Mouse (Mus musculus) heart, postnatal 10 days (tissue): Measurements from ENCODE around the gene Ubfd1. TPM values are rescaled to one million over a fixed set of nuclear protein-coding genes. Genes with fewer than 3 reads are reported as not detected.

Experiments
- DNase-seq, 2 experiments: peaks; one replicate each; pipeline ENCODE4 v3.0.0; 2021
- intact Hi-C: fragments of 180-260 bp; cut with DNase I; formaldehyde crosslinking; loops from one replicate; pipeline ENCODE4 v1.15.1; 2025
- total RNA-seq, 2 experiments: library from RNA; stranded (reverse); gene quantifications; 2 replicates each; pipeline ENCODE4 v1.2.3; 2021

The Ubfd1 gene
- total RNA-seq = 10 to 100 TPM; 41.5 to 50.2 TPM

DNA sequence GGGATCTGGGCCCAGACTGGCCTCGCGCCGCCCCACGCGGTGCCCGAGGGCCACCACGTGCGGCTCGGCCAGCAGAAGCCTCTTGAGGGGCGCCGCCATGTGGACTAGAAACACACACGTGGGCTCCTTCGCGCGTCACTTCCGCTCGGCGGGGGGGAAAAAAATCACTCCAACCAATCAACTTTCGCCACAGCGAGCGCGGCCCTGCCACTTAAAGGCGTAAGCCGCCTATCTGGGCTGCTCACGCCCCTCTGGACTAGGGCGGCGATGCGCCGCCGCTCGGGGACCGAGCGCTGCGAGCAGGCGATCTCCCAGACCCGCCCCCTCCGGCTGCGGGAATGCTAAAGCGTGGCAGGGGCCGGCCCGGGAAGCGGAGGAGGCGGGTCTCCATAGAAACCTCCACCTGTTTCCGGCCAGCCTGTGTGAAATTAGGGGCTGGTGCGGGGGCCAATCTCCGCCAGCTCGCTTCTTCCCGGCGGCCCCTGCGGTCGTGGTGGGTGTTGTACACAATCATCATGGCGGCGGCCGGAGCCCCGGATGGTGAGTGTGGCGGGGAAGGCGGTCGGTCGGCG, at the start of gene Ubfd1, which contains the start of gene Ears2:
Ubfd1 (plus strand) TSS at position 231 of the 572 bp plus-strand sequence.
Ears2 (minus strand) TSS at position 319 of the 572 bp plus-strand sequence.
- DNase-seq = peak; percentile 96 to 99
- intact Hi-C loops = loop anchor here (1.0 to 2.0 kb wide), 2 partner anchors 32 to 47 kb away; no protein-coding TSS in a partner anchor

DNA sequence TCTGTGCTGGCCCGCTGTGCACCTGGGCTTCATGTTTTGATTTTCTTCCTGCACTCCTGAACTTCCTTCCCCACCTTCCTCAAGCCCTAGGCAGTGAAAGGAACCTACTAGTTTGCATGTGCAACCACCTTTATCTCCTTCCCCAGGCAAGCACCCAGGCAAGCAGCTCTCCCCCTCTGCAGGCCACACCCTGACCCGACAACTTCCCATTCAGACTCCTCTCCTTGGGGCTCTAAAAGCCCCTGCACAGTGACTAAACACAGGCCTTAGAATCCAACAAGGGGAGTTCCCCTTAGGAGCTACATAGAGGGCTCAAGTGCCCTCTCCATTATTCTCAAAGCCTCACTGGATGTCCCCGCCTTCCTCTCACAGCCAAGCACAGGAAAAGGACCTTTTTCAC, 48.7 kb upstream of the Ubfd1 start:
- intact Hi-C loops = no loop called here
- DNase-seq = no peak

DNA sequence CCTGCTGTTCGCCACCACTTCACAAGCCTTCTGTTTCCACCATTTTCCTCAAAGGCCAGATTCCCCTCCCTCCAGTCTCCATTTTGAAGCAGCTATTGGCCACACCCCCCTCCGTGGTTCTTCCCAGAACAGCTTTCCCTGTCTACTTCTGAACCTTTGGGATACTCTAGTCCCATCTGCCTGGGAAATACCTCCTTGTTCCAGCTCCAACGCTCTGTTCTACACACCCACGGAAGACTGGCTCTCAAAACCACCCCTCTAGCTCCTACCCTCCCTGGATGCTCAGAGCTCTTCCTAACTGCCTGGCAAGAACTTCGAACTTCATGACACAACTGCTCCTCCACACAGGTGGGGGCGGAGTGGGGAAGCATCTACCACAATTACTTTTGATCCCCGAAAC, 48.0 kb upstream of the Ubfd1 start:
- intact Hi-C loops = no loop called here
- DNase-seq = no peak

DNA sequence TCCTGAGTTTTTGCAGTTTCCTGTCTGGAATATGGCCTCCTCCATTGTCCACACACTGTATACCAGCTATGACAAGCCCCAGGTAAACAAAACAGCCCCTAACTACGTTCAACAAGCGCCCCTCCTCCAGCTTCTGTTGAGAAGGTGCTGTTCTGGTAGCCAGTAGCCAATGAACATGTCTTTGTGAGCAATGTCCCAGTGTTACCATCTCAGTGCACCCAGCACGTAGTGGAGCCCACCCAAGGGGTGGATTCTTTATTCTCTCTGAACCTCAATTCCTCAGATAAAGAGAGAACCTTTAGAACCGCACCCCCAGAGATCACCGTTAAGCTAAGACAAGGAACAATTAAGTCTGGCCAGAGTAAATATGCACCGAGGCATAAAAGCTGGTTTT, 46.7 kb upstream of the Ubfd1 start:
- DNase-seq = peak in 1 of 2 experiments; percentile 28
- intact Hi-C loops = loop anchor here (1.0 kb wide), 1 partner anchor 46 kb away; no protein-coding TSS in a partner anchor

DNA sequence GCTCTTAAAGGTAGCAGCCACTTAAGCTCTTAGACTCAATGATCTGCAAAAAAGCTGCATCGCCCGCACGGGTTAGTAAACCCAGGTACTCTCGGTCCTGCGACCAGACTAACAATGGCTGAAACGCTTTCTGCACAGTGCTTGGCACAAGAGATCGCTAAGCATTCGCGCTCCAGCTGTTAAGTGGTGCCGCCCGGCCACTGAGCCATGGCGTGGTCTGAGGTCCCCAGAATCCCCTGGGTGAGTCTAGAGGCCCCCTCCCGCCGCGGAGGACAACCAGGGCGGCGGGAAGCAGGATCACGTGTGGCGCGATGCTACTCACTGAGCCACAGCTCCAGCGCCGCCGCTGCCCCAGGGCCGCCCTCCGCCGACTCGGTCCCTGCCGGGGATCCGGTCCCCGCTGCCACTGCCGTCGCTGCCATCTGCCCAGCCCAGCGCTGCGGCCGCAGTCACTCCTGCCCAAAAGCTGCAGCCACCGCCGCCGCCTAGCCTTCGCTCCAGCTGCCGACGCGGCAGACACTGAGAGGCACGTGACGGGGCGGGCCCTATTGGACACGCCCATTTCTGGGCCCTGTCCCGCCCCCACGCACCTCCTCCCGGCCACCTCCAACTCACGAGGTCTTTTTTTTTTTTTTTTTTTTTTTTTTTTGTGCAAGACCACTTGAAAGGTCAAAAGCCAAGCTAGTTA, 46.2 kb upstream of the Ubfd1 start, which contains the start of gene Gga2:
Gga2 (minus strand) TSS at position 556 of the 688 bp plus-strand sequence.
- intact Hi-C loops = loop anchor here (1.0 kb wide), 1 partner anchor 45 kb away; no protein-coding TSS in a partner anchor
- DNase-seq = peak; percentile 91 to 92

DNA sequence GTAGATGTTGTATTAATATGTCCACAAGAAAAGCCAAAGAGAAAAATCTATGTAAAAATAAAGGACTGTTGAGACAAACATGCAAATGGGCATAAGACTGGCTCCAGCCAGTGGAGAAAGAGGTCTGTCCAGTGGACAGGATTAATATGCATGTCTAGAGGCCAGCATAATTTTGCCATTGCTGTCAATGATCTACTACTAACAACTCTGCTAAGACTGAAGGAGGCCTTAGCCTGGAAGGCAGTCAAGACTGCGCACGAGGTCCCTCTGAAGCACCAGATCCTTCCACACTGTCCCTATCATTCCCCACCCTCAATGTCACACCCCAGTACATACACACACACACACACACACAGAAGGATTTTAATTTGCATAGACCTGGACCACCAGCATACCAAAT, 44.8 kb upstream of the Ubfd1 start:
- no peak for DNase-seq
- intact Hi-C loops = no loop called here

DNA sequence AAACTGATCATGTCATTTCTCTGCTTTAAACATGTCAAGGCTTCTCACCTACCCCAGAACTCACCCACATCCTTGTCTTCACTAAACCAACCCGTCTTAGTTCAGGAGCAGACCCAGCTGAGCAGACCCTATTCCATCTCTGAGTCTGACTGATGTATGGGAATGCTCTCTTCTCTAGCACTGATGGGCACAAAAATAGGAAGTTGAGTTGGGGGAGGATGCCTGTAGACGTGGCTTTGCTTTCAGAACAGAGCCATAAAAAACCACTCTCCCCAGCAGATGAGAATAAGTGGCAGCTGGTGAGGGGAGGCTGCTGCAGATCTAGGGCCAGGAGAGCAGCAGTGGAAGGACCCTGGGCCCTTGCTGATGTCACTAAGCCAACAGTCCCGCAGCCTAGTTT, 33.6 kb upstream of the Ubfd1 start:
- DNase-seq = no peak
- intact Hi-C loops = no loop called here

DNA sequence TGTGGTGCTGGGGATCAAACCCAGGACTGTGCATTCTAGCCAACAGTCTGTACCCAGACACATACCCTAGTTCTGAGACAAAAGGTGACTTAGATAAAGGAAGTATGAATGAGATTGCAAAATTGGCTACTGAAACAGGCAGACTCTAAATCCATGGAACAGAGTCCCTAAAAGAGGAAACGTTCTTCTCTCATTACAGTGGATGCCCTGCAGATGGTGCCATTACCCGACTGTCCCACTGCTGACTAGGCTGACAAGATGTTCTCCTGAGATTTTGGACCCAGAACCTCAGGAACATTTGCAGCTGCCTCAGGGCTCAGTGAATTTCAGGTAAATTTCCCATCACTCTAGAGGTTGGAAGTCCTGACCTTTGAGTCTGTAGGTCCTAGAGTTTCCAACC, 32.6 kb upstream of the Ubfd1 start:
- peak; percentile 54 to 67 for DNase-seq
- intact Hi-C loops = loop anchor here (2.0 kb wide), 2 partner anchors 32 to 66 kb away; partner anchors contain the start of genes Ears2, Ndufab1 and Ubfd1

DNA sequence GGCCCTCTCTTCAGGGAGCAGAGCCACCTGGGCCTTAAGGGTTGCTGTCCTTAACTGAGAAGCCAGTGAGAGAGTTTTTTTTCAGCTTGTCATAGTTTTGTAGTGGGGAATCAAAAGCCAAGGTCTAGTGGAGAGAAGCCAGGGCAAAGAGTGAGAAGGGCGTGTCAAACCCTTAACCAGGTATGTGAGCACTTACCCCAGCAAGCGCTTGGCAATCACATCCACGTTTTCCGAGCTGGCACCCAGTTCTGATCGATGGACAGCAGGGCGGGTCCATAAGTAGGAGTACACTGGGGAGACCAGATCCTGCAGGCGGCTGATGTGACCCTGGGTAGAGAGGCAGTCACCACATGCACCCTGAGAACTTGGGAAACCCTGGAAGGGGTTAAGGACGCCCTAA, 22.9 kb upstream of the Ubfd1 start:
- DNase-seq = no peak
- intact Hi-C loops = no loop called here

DNA sequence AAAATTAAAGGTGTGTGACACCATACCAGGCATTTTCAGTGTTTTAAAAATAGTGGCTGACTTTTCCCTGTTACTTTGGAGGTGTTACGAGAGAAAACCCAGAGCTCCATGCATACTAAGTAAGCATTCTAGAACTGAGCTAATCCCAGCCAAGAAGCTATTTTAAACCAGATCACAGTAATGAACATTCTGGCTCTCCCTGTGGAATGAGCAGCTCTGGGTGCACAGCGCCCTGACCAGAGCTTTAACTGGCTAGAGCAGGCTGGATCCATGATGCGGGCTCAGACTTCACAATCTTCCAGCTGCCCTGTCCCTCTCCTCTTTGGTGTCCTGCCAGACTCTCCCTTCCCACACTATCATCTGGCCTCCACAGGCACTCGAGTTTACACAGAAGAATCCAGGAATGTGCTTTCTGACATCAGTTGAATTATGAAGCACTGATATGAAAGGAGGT, 21.8 kb upstream of the Ubfd1 start:
- intact Hi-C loops = no loop called here
- DNase-seq = peak; percentile 87 to 88

DNA sequence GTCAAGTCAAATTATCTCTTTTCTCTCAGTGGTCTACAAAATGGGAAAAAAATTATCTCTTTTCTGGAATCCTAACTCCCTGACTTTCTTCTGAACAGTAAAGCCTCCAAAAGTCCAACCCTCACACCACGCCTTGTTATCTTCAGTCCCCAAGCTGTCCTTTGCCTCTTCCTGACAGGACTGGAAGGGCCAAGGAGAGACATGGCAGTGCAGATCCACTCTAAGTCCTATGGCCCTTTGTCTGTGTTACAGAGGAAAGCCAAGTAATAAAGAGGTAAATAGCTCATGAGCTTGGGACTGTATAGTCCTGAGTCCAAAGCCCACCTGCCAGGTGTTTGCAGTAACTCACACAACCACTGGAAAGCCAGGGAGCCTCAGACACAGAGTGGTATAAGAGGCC, 21.3 kb upstream of the Ubfd1 start:
- DNase-seq = no peak

DNA sequence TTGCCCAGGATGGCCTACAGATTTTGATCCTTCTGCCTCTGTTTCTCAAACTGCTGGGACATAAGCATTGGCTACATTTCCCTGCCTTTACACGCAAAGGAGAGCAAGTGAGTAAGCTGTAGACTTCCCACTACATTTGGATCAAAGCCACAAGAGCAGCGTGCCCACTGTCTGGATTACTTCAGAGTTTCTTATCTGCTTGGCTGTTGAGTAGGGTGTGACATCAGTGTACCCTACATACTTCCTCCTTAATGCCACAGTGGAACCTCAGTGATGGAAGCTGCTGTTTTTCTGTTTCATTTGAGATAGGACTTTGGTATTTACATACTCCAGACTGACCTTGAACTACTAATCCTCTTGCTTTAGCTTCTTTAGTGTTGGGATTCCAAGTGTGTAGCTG, 20.2 kb upstream of the Ubfd1 start:
- intact Hi-C loops = no loop called here
- peak; percentile 23 to 42 for DNase-seq

More for the DNA sequence above, 21.3 kb upstream of the Ubfd1 start:
- intact Hi-C loops = no loop called here

DNA sequence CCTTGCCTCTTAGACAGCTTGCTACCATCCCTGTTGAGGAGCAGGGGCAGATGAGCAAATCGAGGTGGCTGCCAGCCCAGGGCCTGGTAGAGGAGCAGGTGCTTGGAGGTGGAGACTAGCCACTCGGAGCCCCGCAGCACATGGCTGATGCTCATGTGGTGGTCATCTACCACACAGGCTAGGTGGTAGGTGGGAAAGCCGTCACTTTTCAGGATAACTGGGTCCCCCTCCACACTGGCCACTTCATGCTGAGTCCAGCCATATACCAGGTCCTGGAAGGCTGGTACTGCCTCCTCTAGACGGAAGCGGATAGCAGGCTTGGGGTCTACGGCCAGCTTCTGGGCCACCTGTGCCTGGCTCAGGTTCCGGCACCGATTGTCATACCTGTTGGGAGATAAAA, 18.8 kb upstream of the Ubfd1 start:
- intact Hi-C loops = no loop called here
- DNase-seq = no peak

DNA sequence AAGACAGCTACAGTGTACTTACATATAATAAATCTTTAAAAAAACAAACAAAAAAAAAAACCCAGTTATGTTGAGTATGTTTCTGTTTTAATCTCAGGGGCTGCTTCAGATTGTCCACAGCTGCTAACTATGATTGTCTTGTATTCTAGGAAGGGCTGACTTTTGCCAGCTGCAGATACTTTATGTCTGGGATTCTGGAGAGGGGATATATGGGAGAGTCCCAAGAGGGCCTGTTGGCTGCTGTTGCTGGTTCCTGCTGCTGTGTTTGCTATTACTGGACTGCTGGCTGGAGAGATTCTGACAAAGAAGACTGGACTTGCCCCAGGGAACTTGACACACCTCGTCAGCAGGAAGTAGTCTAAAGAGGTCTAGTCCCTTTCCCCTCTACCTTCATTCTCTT, 16.1 kb upstream of the Ubfd1 start:
- peak; percentile 72 to 76 for DNase-seq
- intact Hi-C loops = no loop called here

DNA sequence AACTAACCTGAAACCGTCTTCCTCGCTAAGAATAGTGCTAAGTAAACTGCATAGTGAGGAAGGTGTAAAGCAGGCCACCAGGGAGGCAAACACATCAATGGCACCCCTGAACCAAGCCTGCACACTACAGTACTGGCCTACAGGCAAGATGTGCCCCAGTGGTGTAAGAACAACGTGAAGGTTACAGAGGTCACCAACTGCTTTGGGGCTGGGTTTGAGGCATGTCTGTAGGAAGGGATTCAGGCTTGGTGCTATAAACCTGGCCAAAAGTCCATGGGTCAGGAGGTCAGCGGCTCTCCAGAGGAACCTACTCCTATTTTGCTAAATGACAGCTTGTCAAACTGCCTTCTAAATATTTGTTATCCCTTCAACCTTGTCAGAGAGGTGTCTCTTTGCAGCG, 10.3 kb upstream of the Ubfd1 start:
- no peak for DNase-seq
- intact Hi-C loops = no loop called here

DNA sequence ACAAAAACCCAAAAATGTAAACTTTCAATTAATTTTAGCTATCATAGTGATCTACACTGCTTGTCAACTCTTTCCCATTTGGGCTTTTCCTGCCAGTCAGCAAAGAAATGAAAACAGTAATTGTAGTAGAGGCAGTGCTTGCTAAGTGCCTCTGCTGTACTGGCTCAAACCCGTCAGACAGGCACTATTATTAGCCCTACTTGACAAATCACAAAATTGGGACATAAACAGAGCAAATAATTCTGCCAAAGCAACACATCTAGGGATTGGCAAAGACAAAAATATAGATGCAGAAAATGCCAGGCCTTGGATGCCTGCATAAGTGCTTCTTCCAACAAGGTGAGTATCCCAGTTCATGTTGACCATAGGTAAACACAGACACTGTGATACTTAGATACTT, 1.3 kb upstream of the Ubfd1 start:
- intact Hi-C loops = loop anchor here (1.0 to 2.0 kb wide), 2 partner anchors 31 to 45 kb away; no protein-coding TSS in a partner anchor
- DNase-seq = no peak

DNA sequence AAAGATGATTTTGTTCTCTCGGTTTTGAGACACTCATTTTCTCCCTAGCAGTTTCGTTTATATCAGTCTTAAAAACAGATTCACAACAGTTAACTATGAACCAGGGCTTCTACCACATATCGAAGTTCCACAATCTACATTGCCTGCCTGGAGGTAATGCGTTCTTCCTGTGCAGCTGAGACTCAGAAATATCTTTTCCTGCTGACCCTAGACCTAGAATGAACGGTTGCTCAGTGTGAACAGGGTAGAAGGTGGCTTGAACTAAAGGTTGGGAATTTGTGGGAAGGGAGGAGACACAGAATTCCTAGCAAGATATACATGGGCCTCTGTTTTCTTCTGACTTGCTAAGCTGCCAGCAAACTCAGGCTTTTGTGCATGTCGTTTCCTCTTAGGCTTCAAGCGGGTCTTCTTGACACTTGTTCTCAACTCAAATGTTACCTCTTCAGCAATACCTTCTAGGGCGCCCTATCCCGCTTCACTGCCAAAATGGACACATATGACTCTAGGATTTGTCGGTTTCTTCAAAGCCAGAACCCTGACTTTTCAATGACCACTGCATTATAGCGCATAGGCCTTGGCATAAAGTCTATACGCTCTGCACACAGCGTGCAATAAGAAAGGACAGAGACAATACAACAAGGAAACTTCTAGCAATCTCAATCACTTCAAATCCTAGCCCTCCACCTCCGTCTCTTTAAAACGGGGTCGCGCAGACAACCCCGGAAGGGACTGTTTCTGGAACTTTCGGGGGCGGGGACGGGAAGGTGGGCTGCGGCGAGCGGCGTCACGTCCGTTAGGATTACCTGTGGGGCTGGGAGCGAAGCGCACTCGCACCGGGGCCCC, 652 bp upstream of the Ubfd1 start:
- DNase-seq = no peak
- intact Hi-C loops = loop anchor here (1.0 to 2.0 kb wide), 2 partner anchors 32 to 46 kb away; no protein-coding TSS in a partner anchor

DNA sequence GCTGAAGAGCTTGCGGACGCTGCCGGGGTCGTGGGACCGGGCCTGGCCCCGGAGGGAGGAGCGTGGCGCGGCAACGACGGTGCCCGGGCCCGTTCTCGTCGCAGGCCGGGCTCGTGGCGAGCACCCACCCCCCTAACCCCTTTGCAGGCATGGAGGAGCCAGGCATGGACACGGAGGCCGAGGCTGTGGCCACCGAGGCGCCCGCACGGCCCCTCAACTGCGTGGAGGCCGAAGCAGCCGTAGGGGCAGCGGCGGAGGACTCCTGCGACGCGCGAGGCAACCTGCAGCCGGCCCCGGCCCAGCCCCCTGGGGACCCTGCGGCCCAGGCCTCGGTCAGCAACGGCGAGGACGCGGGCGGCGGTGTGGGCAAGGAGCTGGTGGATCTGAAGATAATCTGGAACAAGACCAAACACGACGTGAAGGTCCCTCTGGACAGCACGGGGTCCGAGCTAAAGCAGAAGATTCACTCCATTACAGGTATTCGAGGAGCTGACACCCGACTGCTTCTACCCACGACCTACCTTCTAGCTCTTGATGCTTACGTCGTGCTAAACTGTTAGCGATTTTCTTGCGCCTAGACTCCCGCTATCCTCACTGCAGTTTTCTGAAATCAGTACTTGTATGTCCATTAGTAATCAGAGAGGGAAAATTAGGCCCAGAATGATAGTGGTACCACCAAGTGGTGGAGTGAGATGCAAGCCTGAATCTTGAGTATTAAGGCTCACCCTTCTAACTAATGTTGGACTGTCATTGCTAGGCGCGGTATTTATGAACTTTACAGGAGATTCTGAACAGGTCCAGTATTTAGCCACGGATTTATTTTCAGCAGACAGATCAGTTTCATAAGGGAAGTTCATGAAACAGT, 774 bp downstream of the Ubfd1 start:
- intact Hi-C loops = loop anchor here (2.0 kb wide), 1 partner anchor 33 kb away; no protein-coding TSS in a partner anchor
- peak in 1 of 2 experiments; percentile 45 for DNase-seq

DNA sequence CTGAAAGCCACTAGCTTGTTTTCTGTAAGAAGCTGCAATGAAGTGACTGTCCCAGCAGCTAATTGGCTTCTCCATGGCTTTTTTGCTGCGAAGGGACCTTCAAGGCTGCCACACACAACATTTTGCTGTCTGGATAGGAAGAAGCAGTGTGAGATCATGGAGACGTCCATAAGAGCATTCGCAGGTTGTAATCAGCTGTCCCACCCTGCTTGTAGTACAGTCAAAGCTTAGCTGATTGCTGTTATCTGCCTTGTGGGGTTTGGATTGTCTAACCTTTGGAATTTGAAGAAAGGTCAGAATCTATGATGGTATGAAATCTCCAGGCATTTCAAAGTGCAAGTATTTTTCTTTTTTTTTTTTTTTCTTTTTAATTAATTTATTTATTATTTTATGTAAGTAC, 7.4 kb downstream of the Ubfd1 start:
- intact Hi-C loops = no loop called here

More for the DNA sequence above, 7.4 kb downstream of the Ubfd1 start:
- DNase-seq = no peak
